Mouse (Mus musculus) embryonic fibroblast, embryonic 13.5 days (primary cell): ENCODE results near the gene BC035947.

Source experiments
- CTCF ChIP-seq: IDR thresholded peaks from 2 replicates; pipeline ENCODE4 v1.5.1; 2011; ENCODE audit warnings: mild to moderate bottlenecking, control low read depth, low read length, moderate library complexity, borderline replicate concordance; ENCODE audit not compliant: insufficient read depth
- POLR2A ChIP-seq: IDR thresholded peaks from 2 replicates; pipeline ENCODE4 v1.6.1; 2011; ENCODE audit warnings: low read depth, mild to moderate bottlenecking, control low read depth, low read length, moderate library complexity

GRCm38 (mm10) chr1:78548961-78549360 lies 37.0 kb upstream of the BC035947 start:
- TF ChIP-seq CTCF (no peak), POLR2A (no peak)
